Mouse (Mus musculus) E14TG2a.4 (cell line): ENCODE results near the gene Clasp1.

Experiments used
- H3K27me3 ChIP-seq: 2 replicates; pipeline ENCODE4 v1.6.1; 2014; ENCODE audit warnings: low read length, control low read depth; ENCODE audit not compliant: insufficient read depth
- H3K36me3 ChIP-seq: 2 replicates; pipeline ENCODE4 v1.6.1; 2014; ENCODE audit warnings: low read length, control low read depth; ENCODE audit not compliant: insufficient read depth
- H3K4me1 ChIP-seq: replicated peaks from 2 replicates; pipeline ENCODE4 v1.6.1; 2014; ENCODE audit warnings: low read depth, low read length, control low read depth
- H3K4me3 ChIP-seq: replicated peaks from 2 replicates; pipeline ENCODE4 v1.5.1; 2014; ENCODE audit warnings: mild to moderate bottlenecking, low read length
- H3K9me3 ChIP-seq: 2 replicates; pipeline ENCODE4 v1.6.1; 2014; ENCODE audit warnings: low read length, control low read depth
- CTCF ChIP-seq: conservative IDR thresholded peaks from 2 replicates; pipeline ENCODE4 v1.5.1; 2014; ENCODE audit warnings: low read length
- NANOG ChIP-seq: IDR thresholded peaks from 2 replicates; pipeline ENCODE4 v1.6.1; 2014; ENCODE audit warnings: borderline replicate concordance, low read length, mixed read lengths
- POU5F1 ChIP-seq: IDR thresholded peaks from 2 replicates; pipeline ENCODE4 v1.6.1; 2014; ENCODE audit warnings: low read length, borderline replicate concordance

Gene Clasp1

GRCm38 (mm10) chr1:118466041-118466440 is 77.2 kb downstream of the Clasp1 start:
- Histone ChIP-seq H3K36me3 (peaks cover 59% of the 10 kb centered on the region), H3K4me1 (0 out of 2 replicates have a peak, but pooled peaks cover 4% of the 10 kb centered on the region), H3K9me3 (peaks cover 4% of the 10 kb centered on the region; the same call in 1 of the 2 replicates), H3K4me3 (no peak overlapping the region), H3K27me3 (no peaks in the 10 kb centered on the region)
- TF ChIP-seq NANOG (no peak), POU5F1 (no peak), CTCF (peak; percentile 51)

DNA sequence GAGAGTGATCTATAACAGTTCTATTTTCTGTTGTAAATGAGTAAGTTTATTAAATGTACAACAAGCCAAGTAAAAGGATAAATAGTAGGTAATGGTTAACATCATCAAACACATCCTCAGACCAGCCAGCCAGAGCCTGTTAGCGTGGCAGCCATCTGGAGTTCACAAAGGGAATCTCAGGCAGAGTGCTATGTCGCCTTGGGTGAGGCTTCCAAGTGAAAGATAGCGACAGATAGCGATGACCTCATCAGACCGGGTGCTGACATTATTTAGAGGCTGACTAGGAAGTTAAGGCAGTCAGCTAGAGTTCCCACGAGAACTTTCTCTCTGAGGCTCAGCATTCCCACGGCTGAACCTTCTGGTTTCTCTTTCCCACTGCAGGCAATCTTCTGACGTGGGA is 83.5 kb downstream of the Clasp1 start:
- Histone ChIP-seq H3K27me3 (no peaks in the 10 kb centered on the region), H3K36me3 (peaks cover 41% of the 10 kb centered on the region), H3K9me3 (no peaks in the 10 kb centered on the region), H3K4me3 (no peak overlapping the region), H3K4me1 (0 out of 2 replicates have a peak, but pooled peaks cover 7% of the 10 kb centered on the region)
- TF ChIP-seq NANOG (no peak), POU5F1 (no peak), CTCF (no peak)

DNA sequence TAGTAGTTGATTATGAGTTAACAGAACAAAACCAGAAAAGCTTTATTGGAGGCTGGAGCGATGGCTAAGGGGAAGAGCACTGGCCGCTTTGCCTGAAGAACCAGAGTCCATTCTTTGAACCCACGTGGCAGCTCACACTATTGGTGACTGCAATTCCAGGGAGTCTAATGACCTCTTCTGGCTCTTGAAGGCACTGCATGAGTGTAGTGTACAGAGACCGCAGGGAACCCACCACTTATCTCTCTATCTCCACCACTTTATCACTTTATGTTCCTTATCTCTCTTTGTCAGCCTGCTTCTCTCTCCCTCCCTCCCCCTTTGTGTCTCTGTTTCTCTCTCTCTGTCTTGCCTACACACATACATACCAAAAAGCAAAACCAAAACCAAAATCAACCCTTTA is 88.1 kb downstream of the Clasp1 start:
- TF ChIP-seq CTCF (peak; percentile 38), POU5F1 (no peak)
- Histone ChIP-seq H3K4me1 (peaks cover 11% of the 10 kb centered on the region; the same call in 1 of the 2 replicates), H3K27me3 (no peaks in the 10 kb centered on the region), H3K9me3 (no peaks in the 10 kb centered on the region), H3K36me3 (peaks cover 32% of the 10 kb centered on the region), H3K4me3 (no peak overlapping the region)

DNA sequence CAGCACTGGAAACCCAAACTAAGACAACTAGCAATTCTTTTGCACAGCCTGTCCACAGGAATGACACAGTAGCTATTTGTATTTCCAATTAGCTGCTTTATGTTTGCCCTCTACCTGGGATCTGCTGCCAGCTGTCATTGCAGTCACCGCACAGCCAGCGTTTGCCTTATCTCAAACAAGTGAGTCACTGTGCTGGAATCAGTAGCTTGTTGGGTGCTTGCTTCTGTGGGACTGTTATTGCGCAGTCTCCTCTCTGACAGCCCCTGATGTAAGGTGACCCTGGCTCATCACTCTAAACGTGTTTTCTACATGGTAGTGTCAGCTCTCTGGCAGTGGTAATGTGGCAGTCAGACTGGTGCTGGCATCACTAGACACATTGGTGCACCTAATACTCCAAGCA is 90.4 kb downstream of the Clasp1 start:
- H3K4me1 ChIP-seq: peaks cover 15% of the 10 kb centered on the region; the same call in 1 of the 2 replicates
- no peaks in the 10 kb centered on the region for H3K27me3 ChIP-seq
- H3K9me3 ChIP-seq: no peaks in the 10 kb centered on the region
- TF ChIP-seq POU5F1 (no peak), NANOG (no peak), CTCF (no peak)
- no peak overlapping the region for H3K4me3 ChIP-seq
- H3K36me3 ChIP-seq: peaks cover 23% of the 10 kb centered on the region; the same call in 1 of the 2 replicates

DNA sequence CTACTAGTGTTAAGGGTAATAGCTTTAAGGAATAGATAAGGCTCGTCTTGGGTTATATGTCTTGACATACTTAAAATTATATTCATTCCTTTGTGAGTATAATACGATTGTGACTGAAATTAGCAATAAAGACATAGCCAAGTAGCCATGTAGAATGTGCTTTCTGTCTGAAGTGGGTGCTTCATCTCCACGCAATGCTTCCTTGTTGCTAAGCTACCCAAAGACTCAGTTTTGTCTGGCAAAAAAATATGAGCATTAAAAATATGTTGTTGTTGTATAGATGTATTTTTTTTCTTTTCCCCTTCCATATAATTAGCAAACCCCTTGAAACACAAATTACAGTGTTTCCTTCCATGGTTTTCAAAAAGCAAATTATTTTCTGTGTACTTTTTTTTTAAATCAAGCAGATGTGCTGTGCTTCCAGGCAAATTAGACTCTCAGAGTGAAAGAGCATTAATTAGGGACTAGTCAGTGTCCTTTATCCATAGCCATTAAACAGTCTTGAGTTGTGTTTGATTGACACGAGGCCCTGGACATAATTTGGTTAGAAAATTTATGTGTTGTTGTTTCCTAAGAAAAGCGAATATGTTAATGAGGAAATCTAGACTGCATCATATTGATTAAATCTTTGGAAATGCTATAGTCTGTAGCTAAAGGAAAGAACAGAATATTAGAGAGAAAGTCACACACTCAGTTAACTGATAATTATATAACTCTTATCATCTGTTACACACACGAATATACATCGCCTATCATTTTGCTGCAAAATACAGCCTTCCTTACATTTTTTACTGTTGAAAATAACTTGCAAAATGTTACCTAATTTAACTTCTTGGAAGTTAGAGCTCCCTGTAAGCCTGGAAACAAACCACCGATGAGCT is 91.9 kb downstream of the Clasp1 start:
- TF ChIP-seq POU5F1 (no peak), NANOG (no peak), CTCF (no peak)
- no peaks in the 10 kb centered on the region for H3K27me3 ChIP-seq
- no peaks in the 10 kb centered on the region for H3K9me3 ChIP-seq
- peaks cover 15% of the 10 kb centered on the region; the same call in 1 of the 2 replicates for H3K4me1 ChIP-seq
- no peak overlapping the region for H3K4me3 ChIP-seq
- peaks cover 20% of the 10 kb centered on the region; the same call in 1 of the 2 replicates for H3K36me3 ChIP-seq

DNA sequence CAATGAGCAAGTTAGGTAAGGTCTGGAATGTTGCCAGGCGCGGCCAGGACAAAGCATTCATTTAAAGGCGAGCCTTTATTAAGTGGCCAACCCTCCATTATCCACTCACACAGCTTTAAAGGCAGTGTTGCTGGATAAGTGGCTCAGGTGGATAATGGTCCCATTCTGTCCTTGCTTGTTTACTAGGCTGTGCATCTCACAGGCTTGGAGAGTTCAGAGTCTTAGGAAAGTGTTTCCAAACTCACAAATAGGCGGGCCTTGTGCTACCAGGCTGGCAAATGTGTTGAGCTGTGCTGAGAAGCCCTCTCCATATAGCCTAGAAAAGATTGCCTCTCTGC is 92.5 kb downstream of the Clasp1 start:
- H3K27me3 ChIP-seq: no peaks in the 10 kb centered on the region
- peaks cover 20% of the 10 kb centered on the region; the same call in 1 of the 2 replicates for H3K36me3 ChIP-seq
- no peaks in the 10 kb centered on the region for H3K9me3 ChIP-seq
- no peak overlapping the region for H3K4me3 ChIP-seq
- H3K4me1 ChIP-seq: peaks cover 15% of the 10 kb centered on the region; the same call in 1 of the 2 replicates
- TF ChIP-seq POU5F1 (no peak), NANOG (peak; percentile 13; the same call in 1 of the 2 replicates)

- no peak for TF ChIP-seq CTCF
- TF ChIP-seq POU5F1: no peak
- TF ChIP-seq NANOG: no peak
- Histone ChIP-seq H3K36me3 (peaks cover 20% of the 10 kb centered on the region; the same call in 1 of the 2 replicates), H3K27me3 (no peaks in the 10 kb centered on the region), H3K4me1 (peaks cover 15% of the 10 kb centered on the region; the same call in 1 of the 2 replicates), H3K9me3 (no peaks in the 10 kb centered on the region), H3K4me3 (no peak overlapping the region)
Observed at GRCm38 (mm10) chr1:118481703-118482102, 92.8 kb downstream of the Clasp1 start.

- Histone ChIP-seq H3K4me1 (peaks cover 21% of the 10 kb centered on the region; the same call in 1 of the 2 replicates), H3K4me3 (no peak overlapping the region), H3K36me3 (peaks cover 20% of the 10 kb centered on the region; the same call in 1 of the 2 replicates), H3K9me3 (no peaks in the 10 kb centered on the region), H3K27me3 (no peaks in the 10 kb centered on the region)
- no peak for TF ChIP-seq CTCF
- TF ChIP-seq NANOG: no peak
- no peak for TF ChIP-seq POU5F1
Observed at GRCm38 (mm10) chr1:118482285-118483019, 93.6 kb downstream of the Clasp1 start.
